Mouse (Mus musculus): ENCODE measurements around the gene Esyt2. TPM values are rescaled to one million over a fixed set of nuclear protein-coding genes. Genes with fewer than 3 reads are reported as not detected.

Esyt2 gene
- total RNA-seq, 2 experiments from 2014 or later = 18.7 to 20.6 TPM

DNA sequence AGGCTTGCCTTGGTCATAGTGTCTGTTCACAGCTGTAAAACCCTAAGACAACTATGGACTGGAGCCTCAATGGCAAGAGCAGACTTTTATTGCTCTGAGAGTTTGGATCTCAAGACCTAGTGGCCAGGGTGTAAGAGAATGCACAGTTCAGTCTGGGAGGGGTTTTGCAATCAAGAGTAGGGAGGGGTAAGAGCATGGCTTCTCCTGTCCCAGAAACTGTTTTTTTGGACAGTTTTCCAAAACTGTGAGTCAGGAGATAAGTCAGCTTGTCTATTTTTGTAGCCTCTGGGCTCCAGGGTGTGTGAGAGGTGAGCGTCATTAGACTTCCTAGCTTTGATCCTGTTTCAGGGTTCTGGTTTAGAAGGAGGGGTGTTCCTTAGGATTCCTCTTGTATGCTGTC lies 2.5 kb upstream of the Esyt2 start:
- intact Hi-C loops (cut with DNase I) = no loop called here
- no peak for DNase-seq

DNA sequence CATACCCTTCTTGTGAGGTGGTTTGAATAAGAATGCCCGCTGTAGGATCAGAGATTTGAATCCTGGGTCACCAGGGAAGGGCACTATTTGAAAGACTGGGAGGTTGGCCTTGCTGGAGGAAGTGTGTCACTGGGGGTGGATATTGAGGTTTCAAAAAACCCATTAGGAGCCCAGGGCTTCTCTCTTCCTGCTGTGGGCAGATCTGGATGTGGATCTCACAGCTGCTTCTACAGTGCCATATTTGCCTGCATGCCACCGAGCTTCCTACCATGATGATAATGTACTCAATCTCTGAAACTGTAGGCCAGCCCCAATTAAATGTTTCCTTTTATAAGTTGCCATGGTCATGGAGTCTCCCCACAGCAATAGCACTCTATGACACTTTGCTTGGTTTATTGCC lies 1.8 kb upstream of the Esyt2 start:
- DNase-seq = no peak
- intact Hi-C loops (cut with DNase I) = no loop called here

DNA sequence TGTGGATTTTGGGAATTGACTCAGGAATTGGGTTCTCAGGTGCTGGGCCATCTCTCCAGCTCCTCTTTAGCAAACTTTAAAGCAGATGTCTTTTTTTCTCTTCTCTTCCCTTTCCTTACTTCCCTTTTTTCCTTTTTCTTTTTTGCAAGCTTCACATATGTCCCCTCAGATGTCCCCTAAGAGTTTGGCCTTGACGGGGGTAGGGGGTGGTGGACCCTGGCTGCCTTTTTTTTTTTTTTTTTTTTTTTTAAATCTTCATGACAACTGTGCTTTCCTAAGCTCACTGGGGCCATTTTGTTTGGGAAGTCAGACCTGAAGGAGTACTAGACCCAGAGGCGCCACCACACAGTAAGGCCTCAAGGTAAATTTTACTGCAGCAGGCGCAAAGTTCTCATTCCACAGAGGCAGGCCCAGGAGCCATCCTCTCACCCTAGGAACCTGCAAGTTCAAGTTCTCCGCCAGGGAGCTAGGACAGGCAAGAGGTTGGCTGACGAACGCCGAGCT lies 795 bp upstream of the Esyt2 start:
- intact Hi-C loops (cut with DNase I) = loop anchor here (1.0 to 5.0 kb wide), 2 partner anchors 18 to 47 kb away; no protein-coding TSS in a partner anchor
- no peak for DNase-seq

DNA sequence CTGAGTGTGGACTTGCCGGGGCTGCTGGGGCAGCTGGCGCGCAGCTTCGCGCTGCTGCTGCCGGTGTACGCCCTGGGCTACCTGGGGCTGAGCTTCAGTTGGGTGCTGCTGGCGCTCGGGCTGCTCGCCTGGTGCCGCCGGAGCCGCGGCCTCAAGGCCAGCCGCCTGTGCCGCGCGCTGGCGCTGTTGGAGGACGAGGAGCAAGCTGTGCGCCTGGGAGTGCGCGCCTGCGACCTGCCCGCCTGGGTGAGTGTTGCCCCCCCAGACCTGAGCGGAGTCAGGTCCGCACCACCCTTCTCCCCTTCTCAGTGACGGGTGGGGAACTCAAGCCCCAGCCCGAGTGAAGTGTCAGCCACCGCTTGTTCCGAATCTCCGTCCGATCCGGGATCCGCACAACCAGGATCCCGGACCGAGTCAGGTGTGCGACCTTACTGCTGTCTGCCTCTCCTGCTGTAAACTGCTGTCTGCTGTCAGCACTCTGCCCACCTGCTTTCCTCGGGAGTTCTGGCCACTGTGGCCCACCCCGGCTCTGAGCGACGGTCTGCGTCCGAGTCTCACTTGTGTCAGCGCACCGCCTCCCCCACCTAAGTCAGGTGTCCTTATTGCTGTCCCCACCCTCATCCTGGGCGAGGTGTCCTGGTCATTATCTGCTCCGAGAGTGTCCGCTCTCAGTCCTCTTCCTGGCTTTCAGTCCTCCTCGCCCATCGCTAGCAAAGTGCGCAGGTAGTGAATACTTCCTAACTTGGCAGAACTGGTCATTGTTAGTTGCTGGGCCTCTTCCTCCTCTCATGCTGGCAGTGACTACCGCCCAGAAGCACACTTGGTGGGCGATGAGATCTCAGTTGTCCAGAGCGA lies 658 bp downstream of the Esyt2 start:
- peak in 1 of 2 experiments; percentile 26 for DNase-seq
- intact Hi-C loops (cut with DNase I) = loop anchor here (5.0 kb wide), 1 partner anchor 46 kb away; no protein-coding TSS in a partner anchor

DNA sequence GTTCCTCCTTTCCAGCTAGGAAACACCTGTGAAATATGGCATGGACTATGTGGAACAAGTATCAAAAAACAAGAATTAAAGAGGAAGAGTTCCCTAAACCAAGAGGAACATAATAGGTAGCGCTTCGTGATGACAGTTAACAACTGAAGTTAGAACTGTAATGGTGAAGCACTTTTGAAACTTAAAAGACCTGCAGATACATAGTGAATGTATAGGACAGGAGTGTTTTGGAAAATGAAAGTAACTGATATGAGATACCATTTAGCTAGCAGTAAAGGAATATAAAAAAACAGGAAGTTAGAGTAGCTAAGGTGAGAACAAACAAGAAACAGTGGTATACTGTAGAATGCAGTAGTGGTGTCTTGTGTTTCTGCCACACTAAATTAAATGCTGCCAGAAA lies 1.9 kb downstream of the Esyt2 start:
- intact Hi-C loops (cut with DNase I) = loop anchor here (5.0 kb wide), 1 partner anchor 44 kb away; no protein-coding TSS in a partner anchor
- DNase-seq = no peak

DNA sequence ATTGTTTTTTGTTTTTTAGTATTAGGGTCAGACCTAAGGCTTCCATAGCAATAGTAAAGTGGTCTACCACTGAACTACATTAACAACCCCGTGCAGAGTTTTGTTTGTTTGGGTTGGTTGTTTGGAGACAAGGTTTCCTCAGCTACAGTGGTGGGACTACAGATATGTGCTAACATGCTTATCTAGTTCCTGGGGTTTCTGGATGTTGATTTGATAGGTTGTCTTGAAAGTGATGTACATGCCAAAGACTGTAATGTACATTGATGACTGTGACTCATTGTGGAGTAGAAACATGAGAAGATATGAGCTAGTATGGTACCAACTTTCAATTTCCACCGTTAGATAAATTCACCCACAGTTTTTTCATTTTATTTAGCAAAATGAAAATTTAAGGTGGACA lies 2.5 kb downstream of the Esyt2 start:
- no peak for DNase-seq
- intact Hi-C loops (cut with DNase I) = loop anchor here (5.0 kb wide), 1 partner anchor 44 kb away; no protein-coding TSS in a partner anchor

DNA sequence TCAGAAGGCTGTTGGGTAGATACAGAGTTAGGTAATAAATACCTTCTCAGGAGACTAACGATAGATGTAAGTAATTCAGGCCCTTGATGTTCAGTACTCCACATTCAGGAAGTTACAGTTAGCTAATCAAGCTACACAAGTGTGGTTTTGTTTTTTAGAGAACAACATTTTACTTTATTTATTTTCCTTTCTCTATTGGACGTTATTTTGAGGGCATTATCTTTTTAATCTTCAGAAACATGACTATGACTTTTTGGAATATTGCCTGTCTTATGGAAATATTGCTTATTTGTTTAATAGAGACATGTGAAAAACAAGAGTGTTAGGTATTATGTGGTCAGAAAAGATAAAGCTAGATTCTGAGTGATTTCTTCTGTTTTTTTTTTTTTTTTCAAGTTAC lies 12.2 kb downstream of the Esyt2 start:
- intact Hi-C loops (cut with DNase I) = no loop called here
- DNase-seq = no peak

DNA sequence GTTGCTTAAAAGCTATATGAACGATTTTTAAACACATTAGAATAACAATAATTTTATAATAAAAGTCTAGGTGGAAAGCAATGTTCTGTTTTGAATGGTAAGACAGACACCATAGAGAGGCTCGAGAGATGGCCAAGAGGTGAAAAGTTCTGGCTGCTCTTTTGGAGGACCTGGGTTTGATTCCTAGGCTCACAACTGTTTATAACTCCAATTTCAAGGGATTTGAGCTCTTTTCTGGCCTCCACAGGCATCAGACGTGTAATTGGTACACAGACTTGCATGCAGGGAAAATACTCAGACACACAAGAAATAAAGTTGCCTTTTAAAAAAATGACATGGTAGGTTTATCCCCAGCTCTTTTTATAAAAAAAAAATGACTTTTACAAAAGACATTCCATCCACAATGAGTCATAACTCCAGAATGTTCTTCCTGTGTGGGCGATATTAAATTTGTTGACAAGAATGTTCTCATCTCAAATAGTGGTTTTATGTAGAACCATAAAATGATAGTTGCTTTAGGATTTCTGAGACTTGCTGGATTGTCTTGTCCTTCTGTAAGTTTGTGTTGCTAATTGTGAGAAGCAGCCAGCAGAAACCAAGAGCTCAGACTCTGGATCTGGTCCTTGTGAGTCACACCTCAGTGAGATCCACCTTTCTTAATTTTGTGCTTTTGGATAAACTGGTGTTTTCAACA lies 12.8 kb downstream of the Esyt2 start:
- DNase-seq = no peak

DNA sequence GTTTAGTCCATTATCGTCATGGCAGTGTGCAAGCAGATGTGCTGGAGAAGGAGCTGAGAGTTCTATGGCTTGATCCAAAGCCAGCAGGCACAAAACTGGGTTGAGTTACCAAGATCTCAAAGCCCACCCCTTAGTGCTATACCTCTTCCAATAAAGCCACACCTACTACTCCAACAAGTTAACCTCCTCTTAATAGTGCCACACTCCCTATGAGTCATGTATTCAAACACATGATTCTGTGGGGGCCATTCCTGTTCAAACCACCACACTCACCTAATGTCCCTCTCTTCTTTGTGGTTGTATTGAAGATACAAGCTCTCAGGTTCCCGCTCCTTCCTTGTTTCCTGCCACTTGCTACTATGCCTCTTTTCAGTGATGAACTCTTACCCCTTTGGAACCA lies 18.9 kb downstream of the Esyt2 start:
- intact Hi-C loops (cut with DNase I) = no loop called here
- DNase-seq = no peak

More for the DNA sequence above, 12.8 kb downstream of the Esyt2 start:
- intact Hi-C loops (cut with DNase I) = no loop called here

DNA sequence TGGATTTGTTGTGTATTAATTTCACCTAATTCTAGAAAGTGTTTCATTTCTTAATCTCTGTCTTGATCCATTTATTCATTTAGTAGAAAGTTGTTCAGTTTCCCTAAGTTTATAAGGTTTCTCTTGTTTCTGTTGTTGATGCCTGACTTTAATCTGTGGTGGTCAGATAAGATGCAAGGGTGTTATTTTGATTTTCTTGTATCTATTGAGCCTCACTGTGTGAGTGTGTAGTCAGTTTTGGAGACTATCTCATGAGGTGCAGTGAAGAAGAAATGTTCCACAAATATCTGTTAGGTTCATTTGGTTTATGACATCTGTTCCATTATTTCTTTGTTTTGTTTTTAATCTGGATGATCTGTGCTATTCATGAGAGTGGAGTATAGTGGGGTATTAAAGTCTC lies 21.2 kb downstream of the Esyt2 start:
- no peak for DNase-seq
- intact Hi-C loops (cut with DNase I) = no loop called here

DNA sequence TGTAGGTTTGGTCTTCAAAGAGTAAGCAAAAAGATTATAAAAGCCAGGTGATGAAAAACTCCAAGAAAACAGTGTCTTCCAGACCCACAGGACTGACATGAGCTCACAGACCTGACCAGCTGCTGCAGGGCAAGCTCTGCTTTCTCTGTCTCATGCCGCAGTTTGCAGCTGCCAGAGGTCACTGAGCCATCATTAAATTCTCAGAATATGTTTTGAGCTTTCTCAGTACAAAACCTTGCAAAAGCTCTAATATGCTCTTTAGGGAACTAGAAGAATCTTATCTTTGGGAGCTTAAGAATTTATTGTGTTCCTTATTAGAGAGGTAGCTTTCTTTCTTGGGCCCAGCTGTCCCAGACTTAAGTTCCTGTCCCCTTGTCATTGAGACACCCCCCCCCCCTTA lies 25.0 kb downstream of the Esyt2 start:
- no peak for DNase-seq
- intact Hi-C loops (cut with DNase I) = no loop called here

DNA sequence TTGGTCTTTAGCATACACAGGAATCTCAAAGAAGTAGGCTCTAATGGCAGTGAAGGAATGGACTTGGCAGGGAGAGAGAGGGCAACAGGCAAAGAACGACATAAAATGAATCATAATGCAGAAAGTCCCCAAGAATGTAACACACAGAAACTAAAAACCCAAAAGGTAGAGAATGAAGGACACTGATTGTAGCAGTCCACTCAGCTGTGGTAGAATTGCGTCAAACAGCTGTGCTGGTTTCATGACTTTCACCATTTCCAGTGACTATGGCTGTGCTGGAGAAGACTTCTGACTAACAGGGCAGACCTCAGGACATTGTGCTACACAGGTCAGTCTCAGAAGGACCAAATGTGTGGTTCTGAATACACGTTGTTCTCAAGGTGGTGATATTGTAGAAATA lies 26.9 kb downstream of the Esyt2 start:
- no peak for DNase-seq
- intact Hi-C loops (cut with DNase I) = no loop called here

DNA sequence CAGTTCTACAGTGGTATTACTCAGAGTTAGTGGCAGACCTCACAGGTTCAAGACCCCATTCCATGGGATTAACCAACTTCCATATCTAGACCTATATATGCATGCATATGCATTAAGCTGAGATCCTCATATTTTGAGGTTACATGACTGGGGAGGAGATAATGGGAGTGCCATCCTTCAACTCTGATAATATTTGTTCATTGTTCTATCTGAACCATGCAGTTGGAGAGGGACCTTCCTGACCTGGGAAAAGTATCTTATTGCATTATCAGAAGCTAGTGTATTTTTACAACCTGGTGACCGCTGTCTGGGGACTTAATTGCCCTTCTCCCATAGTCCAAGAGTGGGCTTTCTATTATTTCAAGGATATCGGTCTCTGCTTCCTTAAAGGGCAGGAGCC lies 27.6 kb downstream of the Esyt2 start:
- intact Hi-C loops (cut with DNase I) = no loop called here
- no peak for DNase-seq

DNA sequence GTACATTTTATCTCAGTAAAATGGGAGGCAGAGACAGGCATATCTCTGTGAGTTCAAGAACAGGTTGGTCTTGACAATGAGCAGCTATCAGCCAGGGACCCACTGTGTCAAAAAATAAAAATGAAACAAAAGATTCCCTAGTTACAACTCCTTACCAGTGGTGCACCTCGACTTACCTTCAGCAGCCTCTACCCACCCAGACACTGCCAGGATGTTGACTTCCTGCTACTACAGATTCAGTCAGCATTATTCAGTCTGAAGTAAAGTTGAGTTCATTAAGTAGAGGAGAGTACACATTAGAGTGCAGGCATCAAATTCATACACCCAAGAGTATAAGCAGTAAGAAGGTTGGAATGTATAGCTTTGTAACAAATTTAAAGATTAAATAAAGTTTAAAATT lies 32.8 kb downstream of the Esyt2 start:
- no peak for DNase-seq
- intact Hi-C loops (cut with DNase I) = no loop called here

DNA sequence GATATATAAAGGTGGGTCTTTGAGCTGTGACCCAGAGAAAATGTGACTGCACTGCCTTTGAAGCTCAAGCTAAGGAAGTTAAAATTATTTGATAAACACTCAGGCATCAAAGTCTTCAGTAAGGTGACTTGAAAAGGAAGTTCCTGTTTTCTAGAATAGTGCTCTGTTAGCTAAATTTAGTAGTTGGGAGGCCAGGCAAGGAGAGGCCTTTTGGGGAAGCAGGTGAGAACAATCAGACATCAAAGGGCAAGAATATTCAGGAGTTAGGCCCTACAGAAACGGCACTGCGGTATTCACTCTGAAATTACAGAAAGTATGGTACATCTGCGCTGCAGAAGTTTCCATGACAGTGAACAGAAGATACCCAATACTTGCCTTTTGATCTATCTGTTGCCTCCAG lies 34.5 kb downstream of the Esyt2 start:
- DNase-seq = no peak
- intact Hi-C loops (cut with DNase I) = no loop called here

DNA sequence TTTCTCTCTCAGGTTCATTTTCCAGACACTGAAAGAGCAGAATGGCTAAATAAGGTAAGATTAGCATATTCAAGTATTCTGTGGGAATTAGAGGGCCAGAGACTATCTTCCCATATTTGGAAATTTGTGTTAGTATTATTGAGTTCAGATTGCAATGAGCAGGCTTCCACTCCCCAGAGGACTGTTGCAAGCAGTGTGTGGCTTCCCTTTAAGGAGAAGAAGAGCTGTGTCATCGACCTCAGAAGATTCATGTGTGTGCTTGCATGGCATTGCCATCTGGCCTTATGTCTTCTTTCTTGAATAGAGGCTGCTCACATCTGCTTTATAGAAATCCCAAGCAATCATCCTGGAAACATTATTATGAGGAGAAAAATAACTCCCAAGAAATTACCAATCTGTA lies 36.8 kb downstream of the Esyt2 start:
- no peak for DNase-seq
- intact Hi-C loops (cut with DNase I) = no loop called here

DNA sequence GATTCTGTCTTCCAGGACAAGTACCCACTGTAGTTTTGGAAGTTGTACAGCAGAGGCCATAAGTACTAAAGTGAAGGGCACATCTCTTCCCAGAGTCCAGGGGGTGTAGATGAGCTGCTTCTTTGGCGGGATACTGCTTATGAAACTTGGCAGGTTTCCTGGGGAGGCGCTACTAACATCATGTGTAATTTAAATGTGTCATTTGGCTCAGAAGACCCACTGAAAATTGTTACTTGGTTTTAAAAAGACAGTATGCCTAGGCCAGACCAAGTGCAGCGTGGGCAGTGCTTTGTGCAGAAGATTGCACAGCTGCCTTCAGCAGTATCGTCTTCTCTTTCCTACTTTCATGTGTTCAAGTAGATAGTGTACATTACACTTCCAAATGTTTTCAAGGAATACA lies 44.5 kb downstream of the Esyt2 start:
- DNase-seq = peak in 1 of 2 experiments; percentile 9
- intact Hi-C loops (cut with DNase I) = loop anchor here (5.0 kb wide), 1 partner anchor 43 kb away; the partner anchor contains the start of gene Esyt2

DNA sequence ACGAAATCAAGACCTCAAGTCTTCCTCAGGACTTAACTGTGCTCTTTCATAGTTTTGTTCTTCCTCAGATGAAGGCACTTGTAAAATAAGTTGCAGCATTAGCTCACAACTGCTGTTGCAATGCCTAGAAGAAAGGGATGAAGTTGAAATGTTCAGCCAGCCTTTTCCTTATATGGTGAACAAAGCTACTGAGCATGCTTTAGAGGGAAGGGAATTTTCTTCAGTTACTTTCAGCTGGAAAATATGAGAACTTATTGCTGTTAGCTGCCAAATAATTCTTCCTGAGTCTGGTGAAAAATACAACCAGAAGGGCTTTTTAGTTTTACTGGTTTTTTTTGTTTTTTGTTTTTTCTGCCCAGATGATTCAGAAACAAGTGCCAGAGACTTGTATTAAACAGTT lies 45.2 kb downstream of the Esyt2 start:
- no peak for DNase-seq
- intact Hi-C loops (cut with DNase I) = loop anchor here (5.0 kb wide), 1 partner anchor 44 kb away; the partner anchor contains the start of gene Esyt2

DNA sequence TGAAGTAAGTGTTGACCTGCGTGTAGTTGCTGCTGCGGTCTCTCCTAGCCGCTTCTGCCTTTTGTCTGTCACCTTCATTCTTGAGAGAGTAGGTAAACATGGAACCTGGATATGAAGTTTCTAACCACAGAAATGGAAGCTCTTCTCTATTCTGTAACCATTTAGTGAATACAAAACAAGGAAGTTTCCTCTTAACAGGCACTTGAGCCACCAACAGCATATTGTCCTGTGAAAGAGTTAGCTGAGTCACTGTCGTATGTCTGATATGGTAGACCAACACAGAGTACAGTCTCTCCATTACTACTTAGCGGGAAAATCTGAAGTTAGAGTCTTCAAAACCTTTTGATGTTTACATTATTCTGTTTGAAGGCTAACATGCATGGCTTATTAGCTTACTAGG lies 53.3 kb downstream of the Esyt2 start:
- DNase-seq = no peak
- intact Hi-C loops (cut with DNase I) = no loop called here

DNA sequence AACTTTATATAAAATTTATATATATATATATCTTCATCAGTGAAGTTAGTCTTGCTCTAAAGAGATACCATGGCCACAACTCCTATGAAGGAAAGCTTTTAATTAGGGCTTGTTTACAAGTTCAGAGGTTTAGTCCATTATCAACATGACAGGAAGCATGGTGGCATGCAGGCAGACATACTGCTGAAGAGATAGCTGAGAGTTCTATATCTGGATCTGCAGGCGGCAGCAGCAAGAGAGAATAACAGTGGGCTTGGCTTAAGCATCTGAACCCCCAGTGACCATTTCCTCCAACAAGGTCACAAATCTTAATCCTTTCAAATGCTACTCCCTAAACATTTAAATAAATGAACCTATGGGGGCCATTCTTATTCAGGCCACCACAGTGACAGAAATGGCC lies 59.2 kb downstream of the Esyt2 start:
- intact Hi-C loops (cut with DNase I) = no loop called here

DNA sequence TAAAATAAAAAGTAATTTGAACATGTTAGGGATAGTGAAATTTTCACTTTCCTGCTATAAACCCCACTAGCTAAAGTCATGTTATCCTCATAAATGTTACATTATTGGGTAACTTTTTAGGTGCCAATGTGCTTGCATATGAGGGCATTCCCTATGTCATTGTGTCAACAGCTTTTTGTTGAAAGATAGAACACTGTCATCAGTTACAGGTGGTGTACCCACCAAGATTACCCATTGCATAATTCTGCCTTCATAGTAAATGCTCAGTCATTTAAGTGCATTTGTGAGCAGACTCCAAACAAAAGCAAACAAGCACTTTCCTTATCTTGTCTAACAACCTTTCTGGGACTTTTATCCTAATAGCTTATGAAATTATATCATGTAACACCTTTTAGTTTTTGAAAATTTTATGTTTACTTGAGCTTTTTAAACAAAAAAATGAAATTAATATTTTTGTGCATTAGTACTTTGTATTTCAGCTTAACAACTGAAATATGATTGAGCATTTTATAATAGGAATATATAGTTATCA lies 67.8 kb downstream of the Esyt2 start:
- DNase-seq = no peak
- intact Hi-C loops (cut with DNase I) = no loop called here

More for the DNA sequence above, 59.2 kb downstream of the Esyt2 start:
- DNase-seq = no peak
